Mouse (Mus musculus): ENCODE results near the gene Glrx.

The Glrx gene

DNA sequence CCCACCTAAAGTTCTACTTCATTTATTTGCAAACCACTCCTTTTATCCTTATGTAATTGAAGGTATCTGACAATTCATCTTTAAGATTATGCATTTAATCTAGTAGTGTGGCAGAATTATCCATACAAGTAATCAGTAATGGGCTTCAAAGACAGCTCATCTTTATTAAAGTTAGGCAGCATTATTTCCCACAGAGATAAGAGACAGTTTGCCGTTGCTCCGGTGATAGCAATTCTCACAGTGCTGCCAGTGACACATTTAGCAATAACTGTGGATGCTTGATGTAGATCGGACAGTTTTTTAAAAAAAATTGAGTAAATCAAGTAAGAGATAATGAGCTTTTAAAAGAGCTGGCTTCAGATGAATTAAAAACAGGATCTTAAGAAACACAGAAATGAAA lies 52.6 kb downstream of the Glrx start:
- DNase-seq, result no peak

DNA sequence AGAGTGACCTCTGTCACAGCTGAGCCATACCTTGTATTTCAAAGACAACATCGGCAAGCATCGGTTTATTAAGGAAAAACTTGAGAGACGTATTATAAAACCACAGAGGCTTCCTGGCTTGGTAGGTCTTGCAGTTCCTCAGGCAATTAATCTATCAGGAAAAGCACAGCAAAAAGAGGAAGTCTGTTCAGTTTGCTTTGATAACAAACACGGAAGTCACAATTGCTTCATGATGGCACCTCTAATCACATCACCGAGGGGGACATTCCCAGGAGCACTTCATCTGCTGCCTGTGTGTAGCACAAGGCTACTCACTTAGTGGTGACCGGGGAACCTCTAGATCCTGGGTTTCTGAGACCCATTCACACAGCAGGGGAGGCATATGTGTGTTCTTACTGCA lies 53.2 kb downstream of the Glrx start:
- no peak for DNase-seq

Measured in kidney, postnatal 25 days (tissue).